Mouse (Mus musculus) ES-Bruce4 (cell line): ENCODE results near the gene Ptges3.
"Not testable (repeated sequence)": the region's sequence is repeated elsewhere in the genome, so short reads cannot be mapped to it uniquely, and the experiment has no call there.

ENCODE experiments used
- CTCF ChIP-seq: IDR thresholded peaks from one replicate; pipeline ENCODE4 v1.8.1; 2011; ENCODE audit warnings: low read depth, low read length
- EP300 ChIP-seq: IDR thresholded peaks from 2 replicates; pipeline ENCODE4 v1.6.1; 2011; ENCODE audit warnings: low read depth, low read length; ENCODE audit not compliant: insufficient read depth
- POLR2A ChIP-seq: IDR thresholded peaks from one replicate; pipeline ENCODE4 v1.8.1; 2011; ENCODE audit warnings: low read length; ENCODE audit not compliant: insufficient read depth

DNA sequence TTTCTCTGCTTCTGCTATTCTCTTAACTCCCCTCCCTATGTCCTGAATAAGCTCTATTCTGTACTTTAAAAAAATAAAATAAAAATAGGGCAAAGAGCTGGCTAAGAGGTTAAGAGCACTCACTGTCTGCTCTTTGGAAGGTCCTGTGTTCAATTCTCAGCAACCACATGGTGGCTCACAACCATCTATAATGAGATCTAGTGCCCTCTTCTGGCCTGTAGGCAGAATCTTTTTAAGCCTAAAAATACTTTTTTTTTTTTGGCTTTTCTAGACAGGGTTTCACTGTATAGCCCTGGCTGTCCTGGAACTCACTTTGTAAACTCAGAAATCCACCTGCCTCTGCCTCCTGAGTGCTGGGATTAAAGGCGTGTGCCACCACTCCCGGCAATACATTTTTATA lies 11.7 kb downstream of the Ptges3 start:
- not testable (repeated sequence) for TF ChIP-seq CTCF, POLR2A, EP300
